Mouse (Mus musculus): Measurements from ENCODE around the gene 9130213A22Rik. TPM values are rescaled to one million over a fixed set of nuclear protein-coding genes. Genes with fewer than 3 reads are reported as not detected.
"Not testable (repeated sequence)": the region's sequence is repeated elsewhere in the genome, so short reads cannot be mapped to it uniquely, and the experiment has no call there.

9130213A22Rik gene
- total RNA-seq, 2 experiments from 2014 or later: not detected

- peak; percentile 60 for ATAC-seq (ENCODE audit: poor library complexity, severe bottlenecking)
Observed at GRCm38 (mm10) chr11:69094697-69095429, 27.5 kb downstream of the 9130213A22Rik start, which contains the start of gene Per1. Per1 (plus strand) TSS chr11:69095217.

- not testable (repeated sequence) for ATAC-seq (ENCODE audit: poor library complexity, severe bottlenecking)
Observed at GRCm38 (mm10) chr11:69093856-69094255, 28.5 kb downstream of the 9130213A22Rik start.

DNA sequence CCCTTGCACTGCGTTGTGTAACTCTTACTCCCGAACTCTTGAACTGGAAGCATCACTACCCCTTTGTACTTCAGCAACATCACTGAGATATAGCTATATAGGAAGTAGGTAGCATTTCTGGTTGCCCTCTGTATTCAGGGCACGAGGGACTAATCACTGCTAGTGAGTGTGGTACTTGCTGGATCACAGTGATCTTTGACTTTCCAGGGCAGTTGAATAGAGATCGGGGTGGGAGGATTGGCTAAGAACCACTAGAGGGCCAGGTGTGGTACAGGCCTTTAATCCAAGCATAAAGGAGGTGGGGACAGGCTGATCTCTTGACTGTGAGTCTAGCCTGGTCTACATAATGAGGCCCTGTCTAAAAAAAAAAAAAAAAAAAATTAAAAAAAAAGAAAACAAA, 29.5 kb downstream of the 9130213A22Rik start:
- no peak for ATAC-seq (ENCODE audit: poor library complexity, severe bottlenecking)

- ATAC-seq (ENCODE audit: poor library complexity, severe bottlenecking): no peak
Observed at GRCm38 (mm10) chr11:69092386-69092751, 30.0 kb downstream of the 9130213A22Rik start.

DNA sequence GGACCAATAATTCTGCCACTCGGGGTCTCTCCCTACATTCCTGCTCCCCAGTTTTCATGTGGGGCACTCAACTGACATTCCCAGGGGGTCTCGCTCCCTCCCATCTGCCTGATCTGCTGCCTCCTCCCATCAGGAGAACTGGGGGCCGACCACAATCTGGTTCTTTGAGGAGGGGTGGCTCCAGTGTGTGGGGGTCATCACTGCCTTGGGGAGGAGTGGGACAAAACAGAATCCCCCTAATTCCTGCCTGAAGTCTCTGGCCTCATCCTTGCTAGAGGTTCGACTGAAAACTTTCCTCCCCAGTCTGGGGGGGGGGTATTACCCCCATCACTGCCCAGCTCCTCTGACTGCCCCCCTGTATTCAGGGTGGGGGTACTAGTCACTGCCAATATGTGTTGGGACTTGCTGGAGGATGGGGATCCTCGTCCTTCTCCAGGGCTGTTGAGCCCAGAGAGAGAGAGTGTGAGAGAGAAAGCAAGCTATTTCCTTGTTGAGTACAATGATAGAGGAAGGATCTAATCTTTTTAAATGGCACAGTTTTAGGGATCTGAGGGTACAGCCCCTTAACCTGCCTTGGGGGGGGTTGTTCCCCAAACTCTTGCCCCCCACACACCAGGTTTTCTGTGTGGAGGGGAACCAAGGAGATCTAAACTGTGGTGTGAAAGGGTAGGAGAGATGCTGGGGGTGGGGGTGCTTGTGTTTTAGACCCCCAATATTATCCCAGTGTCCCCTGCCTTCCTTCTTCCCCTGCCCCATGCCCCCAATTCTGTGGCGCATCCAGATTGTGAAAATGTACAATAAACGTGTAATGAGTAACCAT, 30.6 kb downstream of the 9130213A22Rik start:
- no peak for ATAC-seq (ENCODE audit: poor library complexity, severe bottlenecking)

GRCm38 (mm10) chr11:69090367-69090766, 32.0 kb downstream of the 9130213A22Rik start:
- ATAC-seq (ENCODE audit: poor library complexity, severe bottlenecking): no peak

GRCm38 (mm10) chr11:69089616-69090290, 32.6 kb downstream of the 9130213A22Rik start:
- ATAC-seq (ENCODE audit: poor library complexity, severe bottlenecking): no peak

GRCm38 (mm10) chr11:69088856-69089615, 33.4 kb downstream of the 9130213A22Rik start:
- ATAC-seq (ENCODE audit: poor library complexity, severe bottlenecking): peak; percentile 36

DNA sequence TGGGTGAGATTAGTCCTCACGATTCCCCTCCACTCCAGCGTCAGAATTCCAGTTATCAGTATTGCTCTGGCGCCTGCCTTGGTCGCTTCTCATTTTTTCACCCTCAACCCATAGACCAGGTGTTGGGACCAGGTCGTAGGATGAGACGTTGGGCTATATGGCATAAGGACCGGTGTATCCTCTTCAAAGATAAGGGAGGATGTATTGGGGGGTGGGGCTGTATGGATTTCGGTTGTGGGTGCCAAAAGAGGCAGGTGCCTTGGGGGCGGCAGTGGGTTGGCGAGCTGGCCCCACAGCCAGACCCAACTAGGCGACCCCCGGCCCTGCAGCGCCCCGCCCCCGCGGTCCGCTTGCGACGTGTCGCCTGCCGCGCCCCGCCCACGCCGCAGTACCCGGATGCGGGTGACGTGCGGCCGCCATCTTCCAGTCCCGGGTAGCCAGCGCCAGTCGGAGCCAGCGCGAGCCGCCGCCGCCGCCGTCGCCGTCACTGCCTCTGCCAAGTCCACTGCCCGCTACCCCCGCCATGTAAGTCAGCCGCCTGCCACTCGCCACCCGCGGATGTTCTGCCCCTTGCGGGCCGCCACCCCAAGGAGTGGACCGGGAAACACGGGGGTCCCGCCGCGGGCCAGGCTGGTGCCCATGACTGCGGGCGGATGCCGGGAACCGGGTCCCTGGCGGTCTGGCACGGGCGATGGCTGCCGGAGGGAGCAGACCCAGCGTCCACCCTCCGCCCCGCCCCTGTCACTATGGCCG, 34.1 kb downstream of the 9130213A22Rik start, which contains the start of gene Vamp2:
Gene Vamp2 (plus strand): TSS at position 388 of the 753 bp plus-strand sequence.
- peak; percentile 86 for ATAC-seq (ENCODE audit: poor library complexity, severe bottlenecking)

DNA sequence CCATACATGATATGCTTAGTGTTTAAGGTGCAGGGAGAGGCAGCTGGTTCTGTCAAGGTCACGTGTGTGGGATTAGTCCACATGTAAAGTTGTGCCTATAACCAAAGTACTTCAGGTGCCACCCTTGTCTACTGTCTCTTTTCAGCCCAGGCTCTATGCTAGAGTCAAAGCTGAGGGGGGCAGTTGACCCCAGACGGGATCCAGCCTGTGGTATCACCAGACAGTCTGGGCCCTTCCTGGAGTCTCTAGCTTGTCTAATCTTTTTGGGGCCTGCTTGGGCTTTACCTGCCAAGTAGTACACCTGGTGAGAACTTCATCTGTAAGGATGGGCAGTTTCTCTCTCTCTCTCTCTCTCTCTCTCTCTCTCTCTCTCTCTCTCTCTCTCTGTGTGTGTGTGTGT, 34.8 kb downstream of the 9130213A22Rik start:
- no peak for ATAC-seq (ENCODE audit: poor library complexity, severe bottlenecking)

DNA sequence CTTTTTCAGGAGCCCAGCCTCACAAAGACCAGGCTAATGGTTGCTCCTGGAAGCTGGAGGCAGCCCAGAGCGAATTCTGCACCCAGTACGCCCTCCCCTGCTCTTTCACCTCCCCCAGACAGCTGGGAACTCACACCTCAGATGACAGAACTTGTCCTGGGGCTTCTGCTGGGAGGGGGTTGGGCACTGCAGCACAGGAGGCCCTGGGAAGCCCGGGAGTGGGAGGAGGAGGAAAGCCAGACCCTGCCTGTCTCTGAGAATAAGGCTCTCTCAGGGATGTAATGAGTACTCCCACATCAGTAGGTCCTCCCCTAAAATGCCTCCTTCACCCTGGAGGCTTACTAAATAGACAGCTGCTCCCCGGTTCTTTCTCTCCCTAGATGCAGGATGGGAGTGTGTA, 35.3 kb downstream of the 9130213A22Rik start:
- no peak for ATAC-seq (ENCODE audit: poor library complexity, severe bottlenecking)

DNA sequence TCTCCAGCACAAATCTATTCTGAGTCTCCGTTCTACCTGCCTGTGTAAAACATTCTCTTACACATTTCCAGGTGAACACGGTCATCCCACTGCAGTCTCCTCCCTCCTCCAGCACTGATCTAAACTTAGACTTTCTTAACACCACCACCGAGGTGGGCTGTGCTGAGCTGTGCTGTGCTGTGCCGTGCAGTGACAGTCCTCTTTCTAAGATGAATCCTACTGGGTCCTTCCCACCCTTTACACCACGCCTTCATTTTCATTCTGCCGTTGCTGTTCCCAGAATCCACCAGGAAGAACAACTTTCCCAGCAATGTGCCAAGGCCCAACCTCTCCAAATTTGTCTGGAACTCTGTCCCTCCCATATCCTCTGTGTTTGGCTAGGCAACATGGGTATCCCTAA, 36.0 kb downstream of the 9130213A22Rik start:
- no peak for ATAC-seq (ENCODE audit: poor library complexity, severe bottlenecking)

DNA sequence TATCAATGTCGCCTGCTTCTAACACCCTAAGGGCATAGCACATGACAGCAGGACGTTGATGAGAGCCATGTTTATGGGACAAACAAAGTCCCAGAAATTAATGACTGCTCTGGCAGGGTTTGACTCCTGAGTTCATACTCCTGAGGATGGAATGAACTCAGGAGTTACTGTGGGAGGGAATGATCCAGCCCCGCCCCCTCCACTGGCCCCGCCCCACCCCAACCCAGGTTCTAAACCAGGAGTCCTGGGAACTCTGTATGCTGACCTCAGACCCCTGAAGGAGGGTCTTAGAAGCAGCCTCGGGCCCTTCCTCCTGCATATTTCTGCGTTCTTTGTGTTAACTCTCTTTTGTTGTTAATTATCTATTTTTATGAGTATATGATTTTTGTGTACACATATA, 36.8 kb downstream of the 9130213A22Rik start:
- no peak for ATAC-seq (ENCODE audit: poor library complexity, severe bottlenecking)

- no peak for ATAC-seq (ENCODE audit: poor library complexity, severe bottlenecking)
Observed at GRCm38 (mm10) chr11:69081613-69082012, 40.8 kb downstream of the 9130213A22Rik start.

DNA sequence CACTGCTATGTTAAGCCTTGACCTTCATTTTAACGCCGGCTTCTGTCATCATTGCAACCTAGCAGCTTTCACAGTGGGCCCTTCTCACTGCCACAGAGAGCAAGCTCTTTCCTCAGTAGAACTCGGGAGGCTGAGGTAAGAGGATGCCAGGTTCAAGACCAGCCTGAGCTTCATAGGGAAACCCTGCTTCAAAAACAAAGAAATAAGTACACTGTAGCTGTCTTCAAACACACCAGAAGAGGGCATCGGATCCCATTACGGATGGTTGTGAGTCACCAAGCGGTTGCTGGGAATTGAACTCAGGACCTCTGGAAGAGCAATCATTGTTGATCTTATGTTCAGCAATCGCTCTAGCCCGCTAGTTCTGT, 41.5 kb downstream of the 9130213A22Rik start:
- ATAC-seq (ENCODE audit: poor library complexity, severe bottlenecking): no peak

DNA sequence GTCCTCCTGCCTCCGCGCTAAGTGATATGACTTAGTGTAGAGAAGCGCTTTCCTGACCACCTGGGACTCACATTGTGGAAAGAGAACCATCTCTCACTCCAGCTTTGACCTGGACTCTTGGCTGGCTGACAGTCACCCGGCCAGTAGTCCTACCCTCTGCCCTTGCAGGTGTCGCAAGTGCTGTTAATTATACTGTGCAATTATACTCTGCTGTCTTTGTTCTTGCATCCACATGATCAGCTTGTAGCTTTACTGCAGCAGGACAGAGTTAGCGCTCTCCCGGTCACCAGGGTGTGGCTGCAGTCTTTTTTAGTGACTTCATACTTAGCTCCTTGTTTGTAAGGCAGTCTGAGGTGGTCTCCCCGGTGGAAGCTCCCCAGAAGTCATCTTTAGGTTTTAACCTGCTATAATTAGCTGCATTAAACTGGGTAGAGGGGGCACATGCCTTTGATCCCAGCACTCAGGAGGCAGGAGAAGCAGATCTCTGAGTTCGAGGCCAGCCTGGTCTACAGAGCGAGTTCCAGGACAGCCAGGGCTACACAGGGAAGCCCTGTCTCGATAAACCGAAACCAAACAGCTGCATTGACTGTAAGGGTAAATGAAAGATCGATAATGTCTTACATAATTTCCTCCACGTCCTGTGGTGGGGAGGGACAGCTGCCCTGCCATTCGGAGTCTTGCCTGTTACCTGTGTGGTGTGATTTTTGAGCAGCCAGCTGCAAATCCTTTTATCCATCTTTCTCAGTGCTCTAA, 42.1 kb downstream of the 9130213A22Rik start:
- ATAC-seq (ENCODE audit: poor library complexity, severe bottlenecking): no peak

DNA sequence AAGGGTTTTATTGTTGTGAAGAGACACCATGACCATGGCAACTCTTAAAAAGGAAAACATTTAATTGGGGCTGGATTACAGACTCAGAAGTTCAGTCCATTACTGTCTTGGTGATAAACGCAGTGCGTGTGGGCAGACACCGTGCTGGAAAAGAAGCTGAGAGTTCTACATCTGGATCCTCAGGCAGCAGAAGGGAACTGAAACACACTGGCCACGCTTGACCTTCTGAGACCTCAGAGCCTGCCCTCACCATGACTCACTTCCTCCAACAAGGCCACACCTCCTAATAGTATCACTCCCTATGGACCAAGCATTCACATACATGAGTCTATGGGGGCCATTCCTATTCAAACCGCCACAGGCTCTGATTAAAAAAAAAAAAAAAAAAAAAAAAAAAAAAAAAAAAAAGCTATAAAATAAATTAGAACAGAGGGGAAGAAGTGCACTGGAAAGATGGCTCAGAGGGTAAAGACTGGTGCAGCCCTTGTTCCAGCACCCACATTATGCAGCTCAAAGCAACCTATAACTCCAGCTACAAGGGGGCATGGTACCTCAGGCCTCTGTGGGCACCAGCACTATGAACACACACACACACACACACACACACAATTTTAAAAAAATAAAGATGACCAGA, 43.5 kb downstream of the 9130213A22Rik start:
- peak; percentile 71 for ATAC-seq (ENCODE audit: poor library complexity, severe bottlenecking)

DNA sequence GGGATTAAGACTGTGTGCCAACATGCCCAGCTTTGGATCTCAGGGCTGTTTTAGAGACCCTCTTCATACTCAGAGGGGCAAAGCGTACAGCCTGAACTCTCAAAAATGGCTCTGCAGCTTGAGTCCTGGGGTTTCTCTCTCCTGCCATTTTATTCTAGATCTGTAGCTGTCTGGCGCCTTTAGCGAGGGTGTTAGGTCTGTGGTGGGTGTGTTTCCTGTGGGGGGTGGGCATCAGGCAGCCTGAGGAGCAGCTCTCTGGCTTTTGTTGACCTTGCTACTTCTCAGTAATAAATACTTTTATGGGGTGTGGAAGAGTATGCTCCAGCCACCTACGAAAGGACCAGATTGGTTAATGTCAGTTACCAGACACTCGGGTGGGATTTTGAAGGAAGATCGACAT, 44.3 kb downstream of the 9130213A22Rik start:
- ATAC-seq (ENCODE audit: poor library complexity, severe bottlenecking): no peak

DNA sequence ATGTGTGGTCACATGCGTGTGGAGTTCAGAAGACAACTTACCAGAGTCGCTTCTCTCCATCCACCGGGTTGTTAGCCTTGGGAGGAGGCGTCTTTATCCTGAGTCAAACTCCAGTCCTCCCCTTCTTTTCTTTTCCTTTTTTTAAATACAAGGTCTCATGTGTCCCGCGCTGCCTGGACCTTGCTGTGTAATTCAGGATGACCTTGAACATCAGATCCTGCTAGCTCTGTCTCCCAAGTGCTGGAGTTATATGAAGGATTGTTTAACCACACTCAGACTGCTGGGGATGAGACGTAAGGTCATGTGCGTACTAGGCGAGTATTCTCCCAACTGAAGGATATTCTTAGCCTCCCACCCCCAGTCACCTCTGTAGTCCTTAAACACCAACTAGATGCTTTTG, 45.1 kb downstream of the 9130213A22Rik start:
- ATAC-seq (ENCODE audit: poor library complexity, severe bottlenecking): no peak
